Mouse (Mus musculus) yolk sac, embryonic 10.5 days (tissue): ENCODE measurements around the gene Me1.

Source experiments
- DNase-seq: peaks from one replicate; pipeline ENCODE4 v3.0.0-alpha.2; 2017; ENCODE audit warnings: low spot score

The Me1 gene

DNA sequence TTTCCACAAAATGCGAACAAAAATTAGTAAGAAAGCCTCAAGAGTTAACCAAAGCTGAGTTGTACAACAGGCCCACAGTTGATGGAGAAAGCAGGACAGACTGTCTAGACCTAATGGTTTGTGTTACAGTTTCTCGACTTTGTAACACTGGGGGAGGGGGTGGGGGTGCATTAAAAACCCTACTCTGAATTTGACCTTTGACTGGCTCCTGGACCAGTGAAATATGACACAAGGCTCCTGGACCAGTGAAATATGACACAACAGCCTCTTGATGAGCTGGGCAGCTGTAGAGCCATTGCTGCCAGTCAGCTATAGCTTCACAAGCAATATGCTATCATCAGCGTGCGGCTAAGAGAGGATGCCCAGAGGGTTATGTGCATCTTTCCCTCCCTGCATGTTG, 37.4 kb downstream of the Me1 start:
- DNase-seq: no peak

DNA sequence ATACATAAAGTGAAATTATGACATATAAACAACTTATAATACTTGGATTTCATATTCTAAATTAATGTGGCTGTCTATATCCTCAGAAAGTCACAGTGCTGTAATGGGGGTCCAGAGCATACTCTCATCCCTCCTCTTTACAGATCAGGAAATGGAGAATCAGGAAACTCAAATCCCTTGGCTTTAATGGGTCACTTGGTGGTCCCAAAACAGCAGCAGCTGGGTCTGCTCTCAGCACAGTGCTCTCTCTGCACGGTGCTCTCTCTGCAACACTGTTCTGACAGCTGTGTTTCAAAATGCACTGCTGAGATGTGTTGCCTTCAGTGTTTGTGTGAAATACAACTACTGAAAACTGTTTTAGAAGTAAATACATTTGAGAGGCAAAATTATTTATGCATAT, 43.6 kb downstream of the Me1 start:
- no peak for DNase-seq

DNA sequence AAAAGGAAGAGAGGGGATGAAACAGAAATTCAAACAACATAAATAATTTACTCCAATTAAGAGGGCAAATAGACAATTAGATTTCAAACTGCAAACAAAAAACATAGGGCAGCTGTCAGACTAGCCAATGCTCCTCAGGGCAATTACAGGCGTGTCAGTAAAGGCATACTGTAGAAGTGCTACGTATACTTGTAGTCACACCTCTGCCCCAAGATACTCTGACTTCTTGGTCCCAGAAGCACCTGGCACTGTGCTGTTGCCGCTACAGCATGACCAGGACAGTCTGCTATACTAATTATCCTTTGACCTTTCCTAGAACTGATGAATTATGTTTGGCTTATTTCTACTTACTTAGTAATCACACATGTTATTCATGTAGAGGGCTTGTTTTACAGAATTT, 44.5 kb downstream of the Me1 start:
- DNase-seq: no peak

DNA sequence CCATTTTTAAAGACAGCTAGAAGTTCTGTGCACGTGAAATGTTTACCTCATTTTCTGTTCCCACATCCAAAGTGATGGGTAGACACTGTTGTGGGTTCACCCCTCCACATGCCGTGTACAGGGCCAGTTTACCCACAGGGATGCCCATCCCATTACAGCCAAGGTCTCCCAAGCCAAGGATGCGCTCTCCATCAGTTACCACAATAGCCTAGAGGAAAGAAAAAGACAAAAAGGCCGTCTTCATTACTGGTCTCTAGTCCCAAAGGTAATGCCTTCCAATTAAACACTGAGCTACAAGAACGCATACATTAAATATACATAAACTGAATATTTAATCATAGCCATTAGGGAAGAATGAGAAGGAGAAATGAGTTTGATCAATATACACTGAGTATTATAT, 44.9 kb downstream of the Me1 start:
- no peak for DNase-seq

DNA sequence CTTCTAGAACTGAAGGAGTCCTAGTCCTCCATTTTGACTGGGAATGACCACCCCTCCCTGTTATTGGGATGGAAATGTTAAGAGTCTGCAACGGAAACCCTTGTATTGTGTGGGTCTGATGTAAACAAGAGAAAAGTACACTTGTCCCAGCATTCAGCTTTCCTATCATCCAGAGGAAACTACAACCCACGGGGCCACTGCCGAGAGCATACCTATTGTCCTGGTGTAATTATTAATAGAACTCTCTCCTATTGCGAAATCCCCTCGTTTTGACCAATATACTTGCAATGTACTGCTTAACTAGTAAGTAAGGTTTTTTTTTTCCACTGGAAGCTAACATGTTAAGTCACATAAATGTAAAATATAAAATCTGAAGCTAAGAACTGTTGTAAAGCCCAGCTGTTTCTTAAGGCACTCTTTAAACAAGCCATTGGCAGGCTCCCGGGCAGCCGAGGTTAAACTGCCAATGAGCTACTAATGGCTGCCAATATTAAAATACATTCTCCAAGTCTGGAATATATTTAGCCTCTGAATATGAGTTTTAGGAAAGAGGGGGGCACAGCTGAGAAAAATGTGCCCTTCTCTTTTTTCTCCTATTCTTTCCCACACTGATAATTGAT, 47.7 kb downstream of the Me1 start:
- DNase-seq: peak; percentile 36

DNA sequence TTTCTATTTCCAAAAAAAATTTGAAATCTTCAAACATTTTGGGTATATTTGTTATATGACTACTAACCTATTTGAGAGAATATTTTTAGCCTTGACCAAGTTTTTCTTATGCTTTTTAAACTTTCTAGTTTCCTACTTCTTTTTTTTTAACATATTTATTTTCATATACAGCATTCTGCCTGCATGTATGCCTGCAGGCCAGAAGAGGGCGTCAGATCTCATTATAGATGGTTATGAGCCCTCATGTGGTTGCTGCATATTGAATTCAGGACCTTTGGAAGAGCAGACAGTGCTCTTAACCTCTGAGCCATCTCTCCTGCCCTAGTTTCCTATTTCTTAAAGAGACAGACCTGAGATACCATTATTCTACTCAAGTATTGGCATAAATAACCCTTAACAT, 48.9 kb downstream of the Me1 start:
- no peak for DNase-seq

DNA sequence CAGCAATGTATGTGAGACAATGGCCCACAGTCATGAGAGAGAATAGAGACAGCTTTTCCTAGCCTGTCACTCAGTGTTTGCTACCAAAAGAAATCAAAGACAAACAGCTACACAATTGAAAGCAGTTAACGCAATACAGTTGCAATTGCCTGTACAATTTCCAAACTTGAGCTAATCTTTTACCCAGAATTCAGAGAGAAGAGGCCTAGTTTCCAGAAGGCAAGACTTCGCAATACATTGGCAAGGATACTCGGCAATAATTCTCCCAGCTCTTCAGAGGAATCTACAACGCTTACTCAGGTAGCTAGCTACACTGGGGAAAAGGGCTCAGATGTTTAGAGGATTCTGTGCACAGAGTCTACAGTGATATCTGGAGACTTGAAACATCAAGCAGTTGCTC, 52.3 kb downstream of the Me1 start:
- no peak for DNase-seq

DNA sequence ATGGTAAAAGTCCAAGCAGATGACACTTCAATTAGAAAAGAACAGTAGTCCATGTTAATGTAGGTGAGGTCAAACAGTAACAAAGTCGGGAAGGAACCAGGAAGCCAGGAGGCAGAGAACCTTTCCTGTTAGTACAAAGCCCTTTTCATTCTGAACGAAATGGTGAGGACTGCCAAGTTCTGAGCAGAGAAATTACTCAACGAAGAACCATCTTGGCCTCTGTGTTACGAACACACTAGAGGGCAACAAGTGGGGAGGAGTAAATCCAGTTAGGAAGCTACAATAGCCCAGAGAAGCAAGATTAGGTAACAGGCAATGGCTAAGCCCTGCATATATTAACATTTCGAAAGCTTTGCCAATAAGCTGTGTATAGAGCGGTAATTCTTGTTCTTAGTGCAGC, 57.0 kb downstream of the Me1 start:
- no peak for DNase-seq

DNA sequence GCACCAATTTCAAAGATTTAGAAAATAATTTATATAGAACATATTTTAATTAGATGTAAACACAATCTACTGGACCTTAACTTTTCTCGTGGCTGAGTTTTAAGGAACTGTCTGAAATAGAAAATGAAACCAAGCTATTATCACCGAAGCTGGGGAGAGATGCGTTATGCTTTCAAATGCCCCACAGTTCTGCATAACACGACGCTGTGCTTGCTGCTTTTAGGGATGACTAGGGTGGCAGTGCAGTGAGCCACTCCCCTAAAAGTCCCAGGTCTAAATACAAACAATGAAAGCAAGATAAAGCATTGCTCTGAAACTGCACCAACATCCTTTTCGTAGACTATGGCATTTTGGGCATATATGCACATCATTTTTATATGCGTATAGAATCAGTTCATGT, 64.6 kb downstream of the Me1 start:
- DNase-seq: no peak

DNA sequence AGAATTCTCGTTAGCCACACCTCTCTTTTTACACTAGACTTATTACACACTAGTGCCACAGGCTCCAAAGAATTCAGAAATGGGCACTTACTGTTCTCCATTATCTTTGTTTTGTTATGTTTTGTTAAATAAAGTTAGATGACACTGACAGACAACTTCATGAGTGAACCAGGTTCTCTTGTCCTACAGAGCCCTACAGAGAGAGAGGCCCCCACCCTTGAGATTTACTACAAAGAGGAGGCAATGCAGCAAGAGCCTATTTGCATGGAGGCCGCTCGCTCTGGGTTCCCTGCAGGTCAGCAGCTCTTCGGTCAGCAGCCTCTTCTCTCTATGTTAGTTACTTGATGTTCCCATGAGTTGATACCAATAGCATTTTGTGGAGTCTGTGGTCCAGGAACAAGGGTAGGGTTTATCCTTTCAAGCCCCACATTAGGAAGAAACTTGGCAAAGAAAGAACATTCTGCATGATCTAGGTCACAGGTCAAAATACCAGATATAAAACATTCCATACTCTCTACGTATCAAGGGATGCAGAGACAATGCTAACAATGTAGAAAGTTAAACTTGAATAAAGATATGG, 65.3 kb downstream of the Me1 start:
- DNase-seq: no peak

DNA sequence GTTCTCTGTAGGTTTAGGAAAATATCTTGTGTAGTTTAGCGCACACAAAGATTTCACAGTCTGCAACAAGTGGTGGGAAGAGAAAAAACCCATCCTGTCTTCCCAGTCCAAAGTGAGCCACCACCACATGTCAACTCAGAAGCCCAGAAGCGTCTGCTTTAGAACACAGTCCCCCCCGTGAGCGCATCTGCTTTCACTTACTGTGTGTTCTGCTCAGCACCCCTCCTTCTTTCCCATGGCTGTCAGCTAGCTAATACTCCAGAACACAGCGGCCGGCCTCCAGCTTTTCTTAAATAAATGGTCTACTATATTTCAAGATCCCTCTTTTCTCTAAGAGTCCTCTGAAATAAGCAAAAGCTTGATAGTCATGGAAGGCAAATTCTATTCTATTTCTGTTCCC, 66.4 kb downstream of the Me1 start:
- no peak for DNase-seq

DNA sequence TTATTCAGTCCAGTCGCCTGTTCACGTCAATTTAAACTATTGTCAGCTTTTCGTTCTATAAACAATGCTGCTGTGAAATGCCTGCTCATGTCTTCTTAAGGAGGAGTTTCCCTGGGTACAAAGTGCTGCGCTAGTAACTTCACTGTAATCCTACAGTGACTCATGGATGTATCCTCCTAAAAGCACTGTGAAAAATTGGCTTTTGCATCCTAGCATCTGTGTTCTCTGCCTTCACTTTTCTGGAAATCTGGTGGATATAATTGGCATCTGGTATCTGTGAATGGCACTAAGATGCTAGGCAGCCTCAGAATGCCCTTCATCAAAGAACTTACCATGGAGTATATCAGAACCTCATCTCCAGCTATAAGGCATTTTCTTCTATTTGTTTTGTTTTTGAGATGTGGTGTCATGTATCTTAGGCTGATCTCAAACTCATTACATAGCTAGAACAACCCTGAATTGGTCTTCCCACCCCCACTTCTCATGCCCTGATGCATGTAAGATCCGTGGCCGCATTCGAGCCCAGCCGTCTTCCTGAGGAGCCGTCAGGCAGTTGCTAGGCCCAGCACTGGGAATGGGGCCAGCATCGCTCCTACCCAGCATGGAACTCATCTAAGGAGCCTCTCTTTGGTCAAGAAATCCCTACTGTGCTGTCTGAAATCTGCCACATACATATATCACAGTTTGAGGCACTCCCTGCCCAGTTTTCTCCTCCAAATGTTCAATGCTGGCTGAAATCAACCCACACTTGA, 67.8 kb downstream of the Me1 start:
- no peak for DNase-seq

DNA sequence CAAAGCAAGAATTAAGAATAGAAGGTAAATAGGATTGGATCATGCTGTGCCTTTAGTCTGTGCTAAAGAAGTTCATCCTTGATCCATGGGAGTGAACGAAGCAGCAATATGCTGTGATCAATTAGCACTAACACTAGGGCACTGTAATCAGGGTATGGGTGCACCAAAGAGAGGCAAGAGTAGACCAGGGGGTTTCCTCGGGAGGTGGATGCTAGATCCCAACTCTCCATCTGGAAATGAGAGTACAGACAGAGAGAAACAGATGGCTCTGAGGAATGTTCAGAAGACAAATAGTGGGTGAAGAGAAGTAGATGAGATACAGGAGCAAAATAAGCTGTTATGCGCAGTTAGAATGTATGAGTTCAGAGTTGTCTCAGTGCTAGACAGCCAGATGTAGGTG, 68.8 kb downstream of the Me1 start:
- no peak for DNase-seq

DNA sequence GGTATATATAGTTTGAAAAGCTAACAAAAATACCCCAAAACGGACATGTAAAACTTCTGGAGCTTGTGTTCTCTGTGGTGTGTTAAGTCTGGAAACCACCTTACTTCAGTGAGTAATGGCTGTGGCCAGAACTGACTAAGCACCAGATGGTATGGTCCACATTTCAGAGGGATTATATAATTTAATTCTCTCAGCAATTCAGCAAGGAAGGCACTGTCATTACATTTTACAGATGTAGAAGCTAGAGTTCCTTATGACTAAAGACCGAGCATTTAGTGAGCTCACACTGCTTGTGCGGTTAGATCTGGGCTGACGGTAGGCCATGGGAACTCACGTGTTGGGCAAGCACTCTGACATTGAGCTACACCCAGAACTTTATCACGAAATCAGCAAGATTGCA, 71.0 kb downstream of the Me1 start:
- DNase-seq: no peak

DNA sequence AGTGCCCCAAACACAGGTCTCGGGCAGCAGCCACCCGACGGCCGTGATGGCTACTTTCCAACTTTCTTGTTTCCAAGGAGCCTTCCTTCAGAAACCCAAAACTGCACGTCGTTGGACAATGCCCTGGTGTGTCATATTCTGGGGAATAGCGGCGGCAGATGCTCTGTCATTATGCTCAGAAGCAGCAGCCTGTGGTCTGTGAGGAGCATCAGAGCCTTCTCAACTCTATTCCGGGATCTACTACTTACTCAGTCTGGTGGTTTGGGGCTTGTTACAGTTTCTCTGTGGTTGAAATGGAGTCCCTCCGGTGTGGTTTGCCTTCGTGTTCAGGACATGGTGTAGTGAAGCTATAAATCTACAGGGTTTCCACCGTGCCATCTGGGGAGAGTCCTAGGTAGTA, 71.7 kb downstream of the Me1 start:
- no peak for DNase-seq

DNA sequence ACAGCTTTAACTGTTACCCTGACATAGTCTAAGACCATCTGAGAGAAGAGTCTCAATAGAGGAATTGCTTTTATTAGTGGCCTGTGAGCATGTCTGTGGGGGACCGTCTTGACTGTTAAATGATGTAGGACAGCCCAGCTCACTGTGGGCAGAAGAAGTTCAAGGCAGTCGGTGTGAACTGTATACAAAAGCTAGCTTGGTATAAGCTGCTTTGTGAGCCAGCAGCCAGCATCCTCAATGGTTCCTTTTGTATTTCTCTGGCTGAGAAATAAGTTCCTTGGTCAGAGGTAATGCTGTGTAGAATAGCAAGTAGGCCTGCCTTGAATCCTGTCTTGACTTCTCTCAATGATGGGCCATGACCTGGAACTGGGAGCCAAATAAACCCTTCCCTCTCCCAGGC, 73.7 kb downstream of the Me1 start:
- no peak for DNase-seq

DNA sequence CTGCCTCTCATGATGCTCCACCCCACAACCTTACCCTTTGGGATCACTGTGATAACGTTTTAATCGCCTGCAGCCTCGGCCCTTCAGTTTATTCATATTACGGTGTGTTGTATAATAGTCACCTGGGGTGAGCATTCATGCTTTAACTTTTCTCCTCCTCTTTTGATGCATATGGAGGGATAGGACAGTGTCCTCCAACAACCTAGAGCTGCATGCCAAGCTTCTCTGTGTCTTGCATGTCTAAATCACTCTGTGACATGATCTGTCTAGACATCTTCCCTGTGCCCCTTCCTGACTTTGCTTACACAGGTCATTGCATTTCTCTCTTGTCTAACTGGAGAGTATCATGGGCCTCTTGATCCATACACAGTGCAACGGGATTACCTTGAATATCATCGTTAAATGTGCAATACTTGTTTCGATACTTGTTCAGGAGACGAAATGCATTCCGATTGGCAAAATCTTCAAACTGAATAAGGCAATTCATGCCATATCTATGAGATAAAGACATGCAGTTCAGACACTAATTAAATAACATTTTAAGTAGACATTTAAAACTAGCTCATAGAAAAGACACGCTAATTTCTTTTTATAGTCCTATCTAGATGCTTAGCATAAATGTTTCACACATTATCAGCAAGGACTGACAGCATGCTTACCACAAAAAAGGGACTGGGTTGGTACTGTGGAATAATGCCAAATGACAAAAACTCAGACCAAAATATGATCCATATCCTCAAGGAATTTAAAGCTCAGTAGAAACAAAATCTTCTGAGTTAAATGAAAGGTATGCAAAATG, 76.2 kb downstream of the Me1 start:
- DNase-seq: no peak

DNA sequence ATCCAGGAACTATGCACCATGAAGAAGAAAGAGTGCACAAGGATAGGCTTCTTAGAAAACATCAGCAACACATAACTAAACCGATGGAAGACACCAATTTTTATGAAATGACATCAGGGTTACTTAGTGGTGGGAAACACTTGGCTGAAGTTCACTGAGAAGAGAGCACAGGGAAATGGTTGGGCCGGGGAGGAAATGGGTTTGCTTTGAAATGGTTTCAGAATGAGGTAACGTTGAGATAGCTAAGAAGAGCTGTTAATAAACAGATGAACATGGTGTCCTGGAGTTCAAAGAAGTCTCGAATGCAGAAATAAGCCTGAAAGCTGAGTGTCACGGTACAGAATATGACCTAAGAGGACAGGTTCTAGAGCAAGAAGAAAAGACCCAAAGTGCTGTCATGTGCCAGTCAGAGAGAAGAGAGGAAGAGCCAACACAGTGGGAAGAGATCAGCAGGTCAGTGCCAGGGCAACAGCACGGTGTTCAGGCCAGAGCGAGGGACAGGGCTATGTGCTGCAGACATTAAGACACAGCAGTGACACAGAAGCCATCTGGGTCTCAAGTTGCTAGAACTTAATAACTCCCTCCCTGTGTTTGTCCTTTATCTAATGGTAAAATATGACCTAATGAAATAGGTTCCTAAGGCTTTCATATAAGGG, 77.8 kb downstream of the Me1 start:
- no peak for DNase-seq

DNA sequence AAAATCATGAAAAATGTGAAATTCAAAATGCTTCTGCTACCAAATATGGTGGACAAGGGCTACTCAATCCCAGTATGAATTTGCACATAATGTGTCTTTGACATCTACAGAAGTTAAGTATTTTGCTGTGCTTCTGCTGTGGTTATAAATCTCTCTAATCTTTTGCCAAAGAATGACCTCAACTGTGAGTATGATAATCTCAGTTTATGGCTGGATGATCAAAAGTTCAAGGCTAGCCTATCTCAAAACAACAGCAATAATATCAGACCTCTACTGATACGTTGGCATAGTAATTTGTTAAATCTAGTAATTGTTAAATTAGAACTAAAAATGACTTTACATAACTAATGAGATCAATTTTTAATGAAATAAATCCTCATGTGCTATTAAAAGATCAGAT, 80.0 kb downstream of the Me1 start:
- no peak for DNase-seq

DNA sequence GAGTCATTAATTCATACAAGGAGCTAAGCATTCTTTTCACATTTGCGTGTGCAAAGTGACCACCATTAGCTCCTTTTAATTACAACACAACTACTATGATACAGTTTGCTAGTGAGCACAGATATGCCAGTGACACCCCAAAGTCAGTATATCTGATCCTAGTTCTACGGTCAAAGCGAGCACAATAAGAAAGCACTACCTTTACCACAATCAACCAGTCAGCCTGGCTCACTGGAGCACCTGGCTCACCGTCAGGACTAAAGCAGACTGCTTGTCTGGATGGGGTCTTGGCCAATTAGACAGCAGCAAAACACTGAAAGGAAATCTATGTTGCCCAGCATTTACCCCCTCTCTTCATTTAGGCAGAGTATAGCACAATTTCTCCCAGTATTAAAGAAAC, 83.7 kb downstream of the Me1 start:
- DNase-seq: no peak

DNA sequence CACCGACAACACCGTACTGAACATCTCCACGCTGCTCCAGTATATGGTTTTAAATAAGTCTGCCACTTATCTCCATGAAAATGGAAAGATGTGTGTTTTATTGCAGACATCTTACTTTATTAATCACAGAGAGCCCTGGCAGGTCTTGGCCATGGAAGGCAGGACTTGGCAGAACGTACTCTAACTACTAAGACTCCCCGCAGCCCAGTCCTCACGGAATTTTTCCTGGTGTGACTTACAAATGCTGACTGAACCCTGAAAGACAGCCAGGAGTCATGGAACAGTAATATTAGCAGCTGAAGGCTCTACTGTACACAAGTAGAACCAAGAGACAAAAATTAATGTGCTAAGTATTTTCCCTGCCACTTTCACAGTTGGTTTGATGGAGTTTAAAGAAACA, 90.0 kb downstream of the Me1 start:
- no peak for DNase-seq

DNA sequence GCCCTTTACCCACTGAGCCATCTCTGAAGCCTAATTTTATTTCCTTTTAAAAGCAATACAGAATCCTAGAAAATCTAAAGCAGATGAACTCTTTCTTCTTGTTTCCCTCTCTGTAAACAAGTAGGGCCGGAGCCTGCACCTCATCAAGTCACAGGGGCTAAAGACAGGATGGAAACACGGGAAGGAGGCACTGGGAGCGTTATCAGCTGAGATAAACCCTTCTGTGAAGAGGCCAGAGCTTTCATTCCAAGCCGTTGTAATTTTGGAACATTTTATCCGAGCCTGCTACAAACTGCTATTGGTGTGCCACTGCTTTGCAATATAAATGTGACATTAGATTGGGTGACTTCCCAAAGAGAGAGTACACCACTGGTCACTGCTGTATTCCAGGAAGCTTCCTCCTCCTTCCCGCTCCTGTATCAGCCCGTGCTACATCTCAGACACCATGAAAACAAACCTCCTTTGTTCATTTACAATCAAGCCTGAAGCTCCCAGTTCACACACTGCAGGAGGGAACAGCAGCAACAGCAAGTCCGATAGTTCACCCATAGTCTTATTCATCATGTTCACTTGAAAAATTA, 95.9 kb downstream of the Me1 start:
- DNase-seq: peak; percentile 32
